Mouse (Mus musculus): ENCODE data around the gene Dennd5b. TPM values are rescaled to one million over a fixed set of nuclear protein-coding genes. Genes with fewer than 3 reads are reported as not detected.

Dennd5b gene
- total RNA-seq, 1 experiment = 11.5 TPM

GRCm38 (mm10) chr6:149095389-149095788 lies 6.1 kb downstream of the Dennd5b start:
- no peak overlapping the region for H3K4me3 ChIP-seq (ENCODE audit: insufficient read depth in 1 of 2, low read depth in 1 of 2, low read length in 2 of 2, poor library complexity in 1 of 2, severe bottlenecking in 1 of 2)
- no peak overlapping the region for H3K9ac ChIP-seq (ENCODE audit: insufficient read depth, low read depth, low read length, poor library complexity, severe bottlenecking)
- H3K27ac ChIP-seq (ENCODE audit: insufficient read depth, low read depth, low read length, poor library complexity, severe bottlenecking) = no peak overlapping the region
- H3K4me1 ChIP-seq (ENCODE audit: control insufficient read depth in 2 of 2, insufficient read depth in 2 of 2, low read length in 2 of 2, poor library complexity in 1 of 2) = no peaks in the 10 kb centered on the region; a peak in 1 of 4 replicates
- H3K9me3 ChIP-seq (ENCODE audit: control insufficient read depth, insufficient read depth, low read depth, low read length) = no peaks in the 10 kb centered on the region
- in situ Hi-C loops (cut with MboI; ENCODE audit: low sequenced_read_pairs in 2 of 2, unreplicated experiment in 2 of 2) = no loop called here
- no peaks in the 10 kb centered on the region for H3K36me3 ChIP-seq (ENCODE audit: control insufficient read depth, insufficient read depth, low read length, poor library complexity, severe bottlenecking)
- DNase-seq (ENCODE audit: low read depth, low spot score) = no peak
- TF ChIP-seq ZNF384 (IDR thresholded peaks at IDR 0.05; ENCODE audit: low read depth, low read length) (no peak), CHD2 (IDR thresholded peaks at IDR 0.05; ENCODE audit: low read depth, low read length) (no peak), HCFC1 (IDR thresholded peaks at IDR 0.05; ENCODE audit: borderline replicate concordance, insufficient read depth, low read length) (no peak), ZC3H11A (IDR thresholded peaks at IDR 0.05; ENCODE audit: borderline replicate concordance, low read depth, low read length) (no peak), MAFK (IDR thresholded peaks at IDR 0.05; ENCODE audit: insufficient read depth, low read depth, low read length) (no peak)

GRCm38 (mm10) chr6:149094555-149094954 lies 6.9 kb downstream of the Dennd5b start:
- TF ChIP-seq ZC3H11A (IDR thresholded peaks at IDR 0.05; ENCODE audit: borderline replicate concordance, low read depth, low read length) (no peak), CHD2 (IDR thresholded peaks at IDR 0.05; ENCODE audit: low read depth, low read length) (no peak), ZNF384 (IDR thresholded peaks at IDR 0.05; ENCODE audit: low read depth, low read length) (no peak), HCFC1 (IDR thresholded peaks at IDR 0.05; ENCODE audit: borderline replicate concordance, insufficient read depth, low read length) (no peak), MAFK (IDR thresholded peaks at IDR 0.05; ENCODE audit: insufficient read depth, low read depth, low read length) (no peak)
- in situ Hi-C loops (cut with MboI; ENCODE audit: low sequenced_read_pairs in 2 of 2, unreplicated experiment in 2 of 2) = no loop called here
- Histone ChIP-seq H3K4me3 (ENCODE audit: insufficient read depth in 1 of 2, low read depth in 1 of 2, low read length in 2 of 2, poor library complexity in 1 of 2, severe bottlenecking in 1 of 2) (no peak overlapping the region), H3K9ac (ENCODE audit: insufficient read depth, low read depth, low read length, poor library complexity, severe bottlenecking) (no peak overlapping the region), H3K4me1 (ENCODE audit: control insufficient read depth in 2 of 2, insufficient read depth in 2 of 2, low read length in 2 of 2, poor library complexity in 1 of 2) (no peaks in the 10 kb centered on the region), H3K9me3 (ENCODE audit: control insufficient read depth, insufficient read depth, low read depth, low read length) (no peaks in the 10 kb centered on the region), H3K36me3 (ENCODE audit: control insufficient read depth, insufficient read depth, low read length, poor library complexity, severe bottlenecking) (no peaks in the 10 kb centered on the region), H3K27ac (ENCODE audit: insufficient read depth, low read depth, low read length, poor library complexity, severe bottlenecking) (no peak overlapping the region)
- DNase-seq (ENCODE audit: low read depth, low spot score) = no peak

- Histone ChIP-seq H3K36me3 (ENCODE audit: control insufficient read depth, insufficient read depth, low read length, poor library complexity, severe bottlenecking) (no peaks in the 10 kb centered on the region), H3K4me3 (ENCODE audit: insufficient read depth in 1 of 2, low read depth in 1 of 2, low read length in 2 of 2, poor library complexity in 1 of 2, severe bottlenecking in 1 of 2) (no peak overlapping the region), H3K9ac (ENCODE audit: insufficient read depth, low read depth, low read length, poor library complexity, severe bottlenecking) (no peak overlapping the region), H3K9me3 (ENCODE audit: control insufficient read depth, insufficient read depth, low read depth, low read length) (no peaks in the 10 kb centered on the region), H3K27ac (ENCODE audit: insufficient read depth, low read depth, low read length, poor library complexity, severe bottlenecking) (no peak overlapping the region), H3K4me1 (ENCODE audit: control insufficient read depth in 2 of 2, insufficient read depth in 2 of 2, low read length in 2 of 2, poor library complexity in 1 of 2) (no peaks in the 10 kb centered on the region)
- no peak for DNase-seq (ENCODE audit: low read depth, low spot score)
- in situ Hi-C loops (cut with MboI; ENCODE audit: low sequenced_read_pairs in 2 of 2, unreplicated experiment in 2 of 2) = no loop called here
- TF ChIP-seq CHD2 (IDR thresholded peaks at IDR 0.05; ENCODE audit: low read depth, low read length) (no peak), MAFK (IDR thresholded peaks at IDR 0.05; ENCODE audit: insufficient read depth, low read depth, low read length) (no peak), HCFC1 (IDR thresholded peaks at IDR 0.05; ENCODE audit: borderline replicate concordance, insufficient read depth, low read length) (no peak), ZC3H11A (IDR thresholded peaks at IDR 0.05; ENCODE audit: borderline replicate concordance, low read depth, low read length) (no peak), ZNF384 (IDR thresholded peaks at IDR 0.05; ENCODE audit: low read depth, low read length) (no peak)
These were observed 8.0 kb downstream of the Dennd5b start for GRCm38 (mm10) chr6:149093465-149093864.

GRCm38 (mm10) chr6:149092406-149092805 lies 9.1 kb downstream of the Dennd5b start:
- no peaks in the 10 kb centered on the region for H3K36me3 ChIP-seq (ENCODE audit: control insufficient read depth, insufficient read depth, low read length, poor library complexity, severe bottlenecking)
- TF ChIP-seq HCFC1 (IDR thresholded peaks at IDR 0.05; ENCODE audit: borderline replicate concordance, insufficient read depth, low read length) = no peak
- no peak for TF ChIP-seq MAFK (IDR thresholded peaks at IDR 0.05; ENCODE audit: insufficient read depth, low read depth, low read length)
- no peak for TF ChIP-seq ZC3H11A (IDR thresholded peaks at IDR 0.05; ENCODE audit: borderline replicate concordance, low read depth, low read length)
- TF ChIP-seq CHD2 (IDR thresholded peaks at IDR 0.05; ENCODE audit: low read depth, low read length) = no peak
- no peak for TF ChIP-seq ZNF384 (IDR thresholded peaks at IDR 0.05; ENCODE audit: low read depth, low read length)
- no peaks in the 10 kb centered on the region for H3K9me3 ChIP-seq (ENCODE audit: control insufficient read depth, insufficient read depth, low read depth, low read length)
- no peak overlapping the region for H3K27ac ChIP-seq (ENCODE audit: insufficient read depth, low read depth, low read length, poor library complexity, severe bottlenecking)
- no peak for DNase-seq (ENCODE audit: low read depth, low spot score)
- in situ Hi-C loops (cut with MboI; ENCODE audit: low sequenced_read_pairs in 2 of 2, unreplicated experiment in 2 of 2) = no loop called here
- H3K4me3 ChIP-seq (ENCODE audit: insufficient read depth in 1 of 2, low read depth in 1 of 2, low read length in 2 of 2, poor library complexity in 1 of 2, severe bottlenecking in 1 of 2) = no peak overlapping the region
- H3K9ac ChIP-seq (ENCODE audit: insufficient read depth, low read depth, low read length, poor library complexity, severe bottlenecking) = no peak overlapping the region
- H3K4me1 ChIP-seq (ENCODE audit: control insufficient read depth in 2 of 2, insufficient read depth in 2 of 2, low read length in 2 of 2, poor library complexity in 1 of 2) = no peaks in the 10 kb centered on the region
